Mouse (Mus musculus) ES-CJ7 (cell line): ENCODE results near the gene Camp.
A peak's percentile ranks its signal among the peaks of the same experiment; 100 is the strongest.
"Not testable (repeated sequence)": the region's sequence is repeated elsewhere in the genome, so short reads cannot be mapped to it uniquely, and the experiment has no call there.

Source experiments
- DNase-seq: peaks from one replicate; pipeline ENCODE4 v3.0.0; 2011; ENCODE audit warnings: low read depth, low spot score

The Camp gene

DNA sequence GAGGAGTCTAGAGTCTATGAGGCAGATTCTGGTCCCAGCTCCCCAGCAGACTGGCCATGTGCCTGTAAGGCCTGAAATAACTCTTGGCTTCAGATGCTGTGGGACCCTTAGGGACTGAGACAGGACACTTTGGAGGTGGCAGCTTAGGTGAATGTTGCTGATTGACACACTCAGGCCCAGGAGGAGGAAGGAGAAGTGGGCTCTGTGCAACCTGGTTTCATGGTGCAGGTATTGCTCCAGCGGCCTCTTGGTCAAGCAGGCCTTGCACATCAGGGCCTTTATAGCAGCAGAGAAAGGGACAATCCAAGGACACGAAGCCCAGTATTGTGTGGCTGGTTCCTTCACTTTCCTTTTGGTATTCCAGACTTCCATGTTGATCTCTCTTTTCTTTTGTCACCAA lies 4.9 kb upstream of the Camp start:
- no peak for DNase-seq

DNA sequence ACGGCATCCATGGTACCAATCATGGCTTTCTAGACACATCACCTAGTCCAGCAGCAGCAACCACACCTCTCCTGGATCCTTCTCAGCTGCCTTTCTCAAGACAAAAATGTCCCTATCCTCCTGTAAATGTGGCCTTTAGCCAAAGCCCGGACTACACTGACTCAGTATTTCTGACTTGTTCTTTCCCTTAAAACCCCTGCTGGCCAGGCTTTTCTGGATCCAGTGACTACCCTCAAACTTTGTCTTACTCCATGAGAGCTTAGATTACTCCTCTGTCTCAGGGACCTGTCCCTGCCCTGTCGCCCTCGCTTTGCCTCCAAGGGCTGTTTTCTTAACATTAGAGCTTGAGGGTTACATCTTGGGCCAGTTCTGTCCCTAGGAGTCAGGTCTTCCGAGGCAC lies 682 bp upstream of the Camp start:
- DNase-seq: no peak

DNA sequence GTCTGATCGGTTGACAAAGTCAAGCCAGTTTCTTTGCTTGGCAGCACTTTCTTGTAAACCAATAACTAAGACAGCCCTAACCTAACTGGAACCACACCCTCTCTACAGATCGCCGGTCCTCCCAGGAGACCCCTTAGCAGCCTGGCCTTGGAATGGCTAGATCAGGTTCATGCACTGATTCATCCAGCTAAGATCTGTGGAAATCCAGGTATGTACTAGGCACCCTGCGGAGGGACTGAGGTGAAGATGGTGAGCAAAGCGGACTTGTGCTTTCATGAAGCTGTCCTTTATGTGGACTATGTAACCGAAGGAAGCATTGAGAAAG lies 16.4 kb downstream of the Camp start:
- DNase-seq: no peak

DNA sequence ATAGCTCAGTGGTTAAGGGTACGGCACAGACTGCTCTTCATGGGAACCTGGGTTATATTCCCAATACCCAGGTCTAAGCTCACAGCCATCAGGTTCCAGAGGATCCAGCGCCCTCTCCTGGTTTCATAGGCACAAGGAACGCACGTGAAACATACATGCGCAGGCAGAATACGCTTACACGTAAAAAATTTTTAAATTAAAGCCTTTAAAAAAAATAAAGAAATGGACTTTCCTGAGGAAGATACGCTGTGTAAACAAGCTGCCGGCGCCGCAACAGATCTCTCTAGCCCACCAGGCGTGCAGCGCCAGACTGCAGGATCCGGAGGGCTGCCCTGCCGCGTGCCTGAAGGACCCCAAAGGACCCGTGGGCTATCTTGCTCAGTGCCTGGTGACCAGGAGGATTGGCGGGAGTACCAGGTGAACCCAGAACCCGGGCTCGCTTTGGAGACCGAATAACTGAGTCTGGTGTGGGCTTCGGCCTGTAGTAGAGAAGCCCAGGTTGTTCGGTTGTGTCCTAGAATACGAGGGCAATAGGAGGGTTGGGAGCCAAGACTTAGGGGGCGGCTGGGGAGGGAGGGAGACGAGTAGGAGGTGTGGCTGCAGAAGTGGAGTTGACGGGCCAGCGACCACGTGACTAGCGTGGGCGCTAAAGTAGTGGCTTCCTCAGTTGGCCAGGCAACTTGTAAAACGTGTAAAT lies 16.9 kb downstream of the Camp start, which contains the start of gene Nme6:
TSS of gene Nme6 (plus strand) at position 359 of the 697 bp plus-strand sequence.
- DNase-seq: peak; percentile 87

DNA sequence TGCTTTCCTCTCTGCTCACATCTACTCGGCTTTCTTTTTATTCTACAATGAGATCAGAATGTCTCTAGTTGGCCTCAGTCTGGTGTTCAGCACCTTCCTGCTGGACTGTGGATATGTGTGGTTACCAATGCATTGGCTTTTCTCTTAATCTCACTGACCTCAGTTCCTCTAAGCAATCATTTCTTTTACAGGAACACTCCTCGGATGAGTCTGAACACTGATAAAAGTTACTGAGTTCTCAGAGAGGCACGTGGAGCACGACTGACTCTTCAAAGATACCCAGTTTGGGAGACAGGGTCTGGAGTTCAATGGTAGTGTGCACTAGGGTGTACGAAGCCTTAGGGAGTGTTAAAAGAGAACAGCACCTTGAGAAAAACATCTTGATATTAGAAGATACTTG lies 23.2 kb downstream of the Camp start:
- DNase-seq: no peak

DNA sequence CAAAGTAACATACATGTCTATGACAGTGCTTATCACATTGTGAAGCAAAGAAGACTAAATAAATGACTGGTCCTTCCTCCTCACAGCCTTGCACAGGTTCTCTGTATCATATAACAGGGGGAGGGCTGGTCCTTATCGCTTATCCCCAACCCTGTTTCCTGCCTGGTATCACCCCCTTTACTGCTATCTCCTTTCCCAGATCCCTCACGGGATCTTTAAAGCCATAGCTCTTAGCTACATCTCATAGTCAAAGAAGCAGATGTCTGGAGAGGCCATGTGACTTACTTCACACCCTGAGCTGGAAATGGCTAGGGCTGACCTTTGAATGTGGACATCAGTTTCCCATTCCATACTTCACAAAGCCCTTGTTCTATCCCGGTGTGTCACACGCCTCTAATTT lies 23.7 kb downstream of the Camp start:
- DNase-seq: no peak

DNA sequence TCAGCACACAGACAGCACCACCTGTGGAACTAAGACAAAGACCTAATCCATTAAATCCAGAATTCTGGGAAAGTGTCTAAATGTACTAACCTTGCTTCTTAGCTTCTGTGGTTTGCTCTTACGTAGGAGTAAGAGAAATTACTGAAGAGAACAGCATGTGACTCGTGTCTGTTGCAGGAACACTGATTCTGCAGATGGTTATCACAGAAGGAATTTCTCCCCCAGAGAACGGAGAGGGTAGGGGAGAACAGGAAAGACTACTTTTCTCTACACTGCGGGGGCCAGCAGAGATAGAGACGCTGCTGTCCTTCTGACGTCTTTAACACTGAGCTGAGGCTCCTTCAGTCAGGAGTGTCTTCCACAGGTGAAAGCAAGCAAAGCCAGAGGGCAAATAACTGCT lies 33.1 kb downstream of the Camp start:
- no peak for DNase-seq

DNA sequence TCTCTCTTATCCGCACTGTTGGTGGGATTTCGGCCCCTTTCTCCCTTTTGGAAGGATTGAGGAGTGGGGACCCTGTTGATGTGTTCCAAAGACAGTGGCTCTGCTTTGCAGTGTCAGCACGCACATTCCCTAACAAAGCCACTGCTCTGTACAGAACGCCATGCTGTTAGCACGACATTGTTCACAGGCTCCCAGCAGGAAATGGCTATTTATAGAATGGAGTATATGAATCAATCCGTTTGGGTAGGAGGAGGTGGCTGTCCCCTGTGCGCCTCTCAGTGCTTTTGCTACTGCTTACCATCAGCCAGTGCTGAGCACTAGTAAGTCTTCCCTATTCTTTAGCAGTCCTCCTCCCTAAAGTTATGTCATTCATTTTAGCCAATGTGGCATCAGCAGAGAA lies 36.0 kb downstream of the Camp start:
- no peak for DNase-seq

DNA sequence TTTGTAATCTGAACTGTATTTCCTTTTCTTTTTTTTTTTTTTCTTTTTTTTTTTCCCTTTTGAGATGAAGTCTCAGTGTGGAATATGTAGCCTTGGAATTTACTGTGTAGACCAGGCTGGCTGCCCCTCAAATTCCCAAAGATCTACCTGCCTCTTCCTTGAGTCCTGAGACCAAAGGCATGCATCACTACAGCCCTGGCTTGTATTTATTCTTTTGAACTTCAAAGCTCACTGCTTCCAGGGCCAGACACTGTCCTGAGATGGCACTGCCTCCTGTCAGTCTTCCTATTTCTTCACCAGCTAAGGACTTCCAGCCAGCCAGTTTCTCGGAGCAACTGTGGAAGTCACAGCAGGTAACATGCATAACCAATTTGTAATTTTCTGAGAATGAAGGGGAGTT lies 37.4 kb downstream of the Camp start, which contains the start of gene Spink8:
TSS of gene Spink8 (plus strand) at position 301 of the 400 bp plus-strand sequence.
- no peak for DNase-seq

DNA sequence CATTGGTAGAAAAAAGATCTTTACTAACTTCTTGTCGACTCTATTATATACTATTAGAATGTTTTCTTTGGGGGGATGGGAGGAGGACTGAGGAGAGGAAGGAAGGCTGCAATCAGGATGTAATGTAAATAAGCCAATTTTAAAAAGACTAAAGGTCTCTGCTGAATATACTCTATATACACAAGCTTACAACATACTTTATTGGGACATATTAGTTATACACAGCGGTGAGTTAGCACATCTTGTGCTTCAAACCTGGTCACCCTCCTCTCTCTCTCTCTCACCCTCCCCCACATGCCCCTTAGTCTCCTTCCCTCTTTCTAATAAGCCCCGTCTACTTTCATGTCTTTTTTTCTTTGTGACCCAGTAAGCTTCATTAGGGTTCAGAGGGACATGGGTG lies 41.5 kb downstream of the Camp start:
- no peak for DNase-seq

DNA sequence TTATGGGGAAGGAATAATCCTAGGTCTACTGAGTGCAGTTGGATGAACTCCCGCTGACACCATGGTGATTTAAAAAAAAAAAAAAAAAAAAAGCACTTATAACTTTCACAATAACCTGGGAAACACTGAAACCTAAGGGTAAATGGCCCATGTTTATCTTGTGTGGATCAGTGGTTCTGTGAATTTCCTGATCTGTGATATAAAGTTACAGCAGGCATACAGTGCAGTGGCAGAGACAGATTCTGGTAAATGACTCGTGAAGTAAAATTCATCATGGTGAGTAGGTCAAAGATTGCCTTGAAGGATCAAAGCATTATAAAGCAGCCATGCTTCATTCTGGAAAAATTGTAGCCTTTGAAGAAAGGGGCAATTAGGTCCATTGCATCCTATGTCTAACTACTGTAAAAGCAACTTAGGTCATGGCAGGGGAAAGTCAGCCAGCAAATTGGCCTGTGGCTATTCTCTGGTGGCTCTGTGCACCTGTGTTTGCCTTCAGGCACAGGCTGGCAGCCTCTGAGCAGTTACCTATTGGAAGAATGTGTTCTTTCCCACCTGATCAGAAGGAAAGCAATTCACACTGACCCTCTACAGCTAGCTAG lies 42.6 kb downstream of the Camp start:
- DNase-seq: no peak

DNA sequence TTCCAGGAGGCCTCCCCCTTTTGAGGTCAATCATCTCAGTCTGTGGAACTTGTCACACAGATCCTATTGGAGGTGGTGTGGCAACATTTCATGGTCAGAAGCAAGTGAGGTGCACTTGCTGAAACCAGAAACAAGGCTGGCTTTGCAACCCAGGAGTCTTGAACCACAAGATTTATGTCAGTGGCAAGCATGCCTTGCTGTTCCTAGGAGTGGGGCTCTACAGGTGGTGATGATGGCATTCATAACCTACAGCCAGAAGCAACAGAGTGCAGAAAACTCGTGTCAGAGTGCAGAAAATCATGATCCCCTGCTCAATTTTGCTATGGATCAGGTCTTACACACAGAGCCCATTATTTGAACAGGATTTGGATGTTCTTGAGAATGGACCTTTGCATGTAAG lies 43.2 kb downstream of the Camp start:
- DNase-seq: no peak

DNA sequence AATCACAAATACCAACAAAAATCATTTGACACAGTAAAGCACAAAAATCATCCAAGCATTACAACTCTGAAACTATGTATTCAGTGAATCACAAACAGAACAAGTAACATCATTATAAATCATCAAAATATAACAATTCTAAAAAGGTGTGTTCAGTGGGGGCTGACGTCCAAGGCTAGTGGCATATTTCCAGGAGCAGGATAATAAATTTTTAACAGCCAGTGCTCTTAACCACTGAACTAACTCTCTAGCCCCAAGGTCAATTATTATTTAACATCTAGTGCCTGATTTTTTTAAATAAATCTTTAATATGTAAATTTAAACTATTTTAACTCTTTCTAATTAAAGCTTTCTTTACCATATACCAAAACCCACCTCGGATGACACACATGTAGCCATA lies 43.8 kb downstream of the Camp start:
- not testable (repeated sequence) for DNase-seq

DNA sequence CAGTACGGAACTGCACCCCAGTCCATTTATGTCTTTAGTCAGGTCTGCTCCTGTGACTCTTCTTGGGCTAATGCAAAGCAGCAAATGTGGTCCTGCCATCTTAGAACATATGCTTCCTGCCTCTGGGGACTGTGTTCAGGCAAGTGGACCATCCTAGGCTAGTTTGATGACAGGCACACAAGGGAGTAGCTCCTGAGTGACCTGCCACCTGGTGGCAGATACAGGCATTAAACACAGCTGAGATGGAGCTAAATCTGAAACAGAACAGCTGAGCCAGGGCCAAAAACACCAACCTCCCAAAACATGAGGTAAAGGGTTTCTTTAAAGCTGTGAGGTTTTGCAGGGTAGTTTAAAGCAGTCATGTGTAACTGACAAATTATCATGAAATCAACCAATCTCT lies 51.4 kb downstream of the Camp start:
- DNase-seq: peak; percentile 65
